Mouse (Mus musculus): ENCODE measurements around the gene Kctd12.

GRCm38 (mm10) chr14:102989866-102990265, 7.4 kb upstream of the Kctd12 start:
- TF ChIP-seq GABPA (IDR thresholded peaks at IDR 0.05; ENCODE audit: low read depth, low read length) (no peak), CTCF (IDR thresholded peaks at IDR 0.05 in 2 of 3, conservative IDR thresholded peaks at IDR 0.05 in 1 of 3; ENCODE audit: control insufficient read depth in 1 of 3, insufficient read depth in 1 of 3, low read depth in 2 of 3, low read length in 3 of 3, poor library complexity in 1 of 3, severe bottlenecking in 1 of 3) (no peak), RAD21 (IDR thresholded peaks at IDR 0.05; ENCODE audit: low read depth, low read length) (no peak), MAZ (IDR thresholded peaks at IDR 0.05; ENCODE audit: low read depth, low read length) (no peak)
